Mouse (Mus musculus): Measurements from ENCODE around the gene Gpatch8.
A peak's percentile ranks its signal among the peaks of the same experiment; 100 is the strongest.

Gene Gpatch8

GRCm38 (mm10) chr11:102556031-102556715 is at the start of gene Gpatch8:
Gene Gpatch8 (minus strand): TSS chr11:102556392.
- peak; percentile 90 to 94 for DNase-seq (ENCODE audit: low spot score in 2 of 2)

- peak in 1 of 2 experiments; percentile 11 for DNase-seq (ENCODE audit: low spot score in 2 of 2)
Measured at GRCm38 (mm10) chr11:102604777-102605552, 48.8 kb upstream of the Gpatch8 start.

- peak in 1 of 2 experiments; percentile 25 for DNase-seq (ENCODE audit: low spot score in 2 of 2)
Measured at GRCm38 (mm10) chr11:102604010-102604584, 47.9 kb upstream of the Gpatch8 start, which contains the start of gene Fzd2. Gene Fzd2 (plus strand): TSS chr11:102604396.

- no peak for DNase-seq (ENCODE audit: low spot score in 2 of 2)
Measured at GRCm38 (mm10) chr11:102603496-102603850, 47.3 kb upstream of the Gpatch8 start.

GRCm38 (mm10) chr11:102602816-102603495 is 46.8 kb upstream of the Gpatch8 start:
- no peak for DNase-seq (ENCODE audit: low spot score in 2 of 2)

GRCm38 (mm10) chr11:102599912-102600311 is 43.7 kb upstream of the Gpatch8 start:
- no peak for DNase-seq (ENCODE audit: low spot score in 2 of 2)

- DNase-seq (ENCODE audit: low spot score in 2 of 2) = no peak
Measured at GRCm38 (mm10) chr11:102595341-102595820, 39.2 kb upstream of the Gpatch8 start.

- DNase-seq (ENCODE audit: low spot score in 2 of 2) = no peak
Measured at GRCm38 (mm10) chr11:102587554-102587953, 31.4 kb upstream of the Gpatch8 start.

- no peak for DNase-seq (ENCODE audit: low spot score in 2 of 2)
Measured at GRCm38 (mm10) chr11:102586445-102587130, 30.4 kb upstream of the Gpatch8 start.

GRCm38 (mm10) chr11:102582736-102583135 is 26.5 kb upstream of the Gpatch8 start:
- DNase-seq (ENCODE audit: low spot score in 2 of 2) = no peak

GRCm38 (mm10) chr11:102582016-102582610 is 25.9 kb upstream of the Gpatch8 start:
- DNase-seq (ENCODE audit: low spot score in 2 of 2) = no peak

GRCm38 (mm10) chr11:102581281-102582015 is 25.3 kb upstream of the Gpatch8 start:
- no peak for DNase-seq (ENCODE audit: low spot score in 2 of 2)

- no peak for DNase-seq (ENCODE audit: low spot score in 2 of 2)
Measured at GRCm38 (mm10) chr11:102580034-102580330, 23.8 kb upstream of the Gpatch8 start.

- no peak for DNase-seq (ENCODE audit: low spot score in 2 of 2)
Measured at GRCm38 (mm10) chr11:102579165-102580033, 23.2 kb upstream of the Gpatch8 start, which contains the start of gene Gm11627. Gene Gm11627 (minus strand): TSS chr11:102579461.

- peak; percentile 71 to 86 for DNase-seq (ENCODE audit: low spot score in 2 of 2)
Measured at GRCm38 (mm10) chr11:102578341-102579118, 22.3 kb upstream of the Gpatch8 start.

GRCm38 (mm10) chr11:102576050-102576754 is 20.0 kb upstream of the Gpatch8 start:
- no peak for DNase-seq (ENCODE audit: low spot score in 2 of 2)

- no peak for DNase-seq (ENCODE audit: low spot score in 2 of 2)
Measured at GRCm38 (mm10) chr11:102575034-102575433, 18.8 kb upstream of the Gpatch8 start.

All from spleen, postnatal 10 days (tissue).